ENCODE assay signal across 16 mouse cellular contexts in genomic region chr5:125805327-125805726, GRCm38 (mm10).
DNase-seq lines count a peak whose midpoint lies in the region; ATAC-seq lines count a peak whose summit lies in the region.
"Had no signal": no experiment of that assay in that cellular context is flagged by ENCODE, and none has a peak within 500 bp of the region (broad histone marks: within the 10 kb centered on the region; RNA-seq: fewer than 3 reads in every experiment).

No protein-coding gene starts in this region.

- no peak overlapping the region for H3K9ac ChIP-seq in forebrain, embryonic 15.5 days (replicated peaks)
- H3K9ac ChIP-seq: liver, embryonic 12.5 days had no signal

- H3K9me3 ChIP-seq in forebrain, embryonic 15.5 days = no peaks in the 10 kb centered on the region
- H3K9me3 ChIP-seq: hindbrain, embryonic 10.5 days had no signal

- ATAC-seq in forebrain, embryonic 15.5 days (replicated peaks) = peak; percentile 84
- ATAC-seq: liver, embryonic 12.5 days; lung, postnatal 0 days; Patski had no signal

- no peaks in the 10 kb centered on the region for H3K36me3 ChIP-seq in forebrain, embryonic 15.5 days
- H3K36me3 ChIP-seq: hindbrain, embryonic 10.5 days; liver, embryonic 12.5 days had no signal

- H3K27ac ChIP-seq in forebrain, embryonic 15.5 days (replicated peaks) = peak overlapping the region; percentile 52
- H3K27ac ChIP-seq: hindbrain, embryonic 10.5 days; liver, embryonic 12.5 days had no signal

- no peak overlapping the region for H3K4me3 ChIP-seq in forebrain, embryonic 15.5 days
- H3K4me3 ChIP-seq: hindbrain, embryonic 10.5 days; liver, embryonic 12.5 days had no signal

- H3K4me2 ChIP-seq in forebrain, embryonic 15.5 days (replicated peaks) = no peak overlapping the region
- H3K4me2 ChIP-seq: heart, embryonic 11.5 days; liver, embryonic 12.5 days had no signal

- H3K4me1 ChIP-seq in forebrain, embryonic 15.5 days = peaks cover 30% of the 10 kb centered on the region
- H3K4me1 ChIP-seq: hindbrain, embryonic 10.5 days; liver, embryonic 12.5 days had no signal

- DNase-seq in frontal cortex, postnatal 25 days (ENCODE audit: low spot score in 2 of 2) = peak; percentile 41 to 59
- DNase-seq in left cerebral cortex, adult 18-20 months (ENCODE audit: low spot score in 2 of 2) = peak; percentile 79 to 89
- DNase-seq in right cerebral cortex, postnatal 25 days = peak; percentile 83
- DNase-seq in heart, adult 11 months = no peak
- DNase-seq in urinary bladder, postnatal 25 days (ENCODE audit: low spot score) = no peak
- DNase-seq in thymus, postnatal 0 days (ENCODE audit: low spot score) = no peak
- DNase-seq: cerebellum, adult 9-10 months; kidney, postnatal 4 days; thymus, postnatal 36 days had no signal

- H3K27me3 ChIP-seq in forebrain, embryonic 15.5 days = no peaks in the 10 kb centered on the region
- H3K27me3 ChIP-seq: CH12.LX; liver, embryonic 12.5 days; Patski had no signal

- WGBS in forebrain, embryonic 15.5 days = 24% methylated on average over 5 of the region's 5 CpGs

Comparison
In these comparisons a context has a peak if more than half of its experiments do, and no peak if none do; other contexts are left out.
1. DNase-seq: peak in frontal cortex, postnatal 25 days (2 of 2), left cerebral cortex, adult 18-20 months (2 of 2) and right cerebral cortex, postnatal 25 days (single experiment); none in heart, adult 11 months (single experiment), urinary bladder, postnatal 25 days (single experiment) and thymus, postnatal 0 days (single experiment).